8 mouse cellular contexts compared by ENCODE assay signal in the genomic region with DNA sequence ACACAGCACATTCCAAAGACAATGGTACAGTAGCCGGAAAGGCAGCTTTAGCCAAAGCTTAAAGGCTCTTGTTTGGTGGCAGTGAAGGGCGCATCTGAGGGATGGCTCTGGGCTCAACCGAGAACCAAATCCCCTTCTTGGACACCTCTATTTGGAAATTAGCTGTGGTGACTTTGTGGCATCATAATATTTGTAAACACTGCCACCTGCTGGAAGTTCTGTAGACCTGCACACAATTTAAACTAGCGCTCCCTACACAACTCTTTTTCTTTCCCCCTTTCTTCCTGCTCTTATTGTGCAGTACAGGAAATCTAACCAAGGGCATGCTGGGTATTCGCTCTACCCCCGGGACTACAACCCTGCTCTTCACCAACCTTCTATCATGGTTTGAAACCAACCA. TPM values are rescaled to one million over a fixed set of nuclear protein-coding genes. Genes with fewer than 3 reads are reported as not detected.
A peak's percentile ranks its signal among the peaks of the same experiment; 100 is the strongest.
DNase-seq lines count a peak whose midpoint lies in the region; ATAC-seq lines count a peak whose summit lies in the region.

No protein-coding gene starts in this region.

- no peak overlapping the region for H3K9ac ChIP-seq in embryonic facial prominence, embryonic 14.5 days (ENCODE audit: low read depth, low read length)
- H3K9ac ChIP-seq in limb, embryonic 13.5 days, result no peak overlapping the region
- no peak overlapping the region for H3K9ac ChIP-seq in neural tube, embryonic 12.5 days

- peak; percentile 33 to 39 for DNase-seq in layer of hippocampus, postnatal 10 days (ENCODE audit: low spot score in 2 of 2)
- DNase-seq in layer of hippocampus, adult 11-12 months (ENCODE audit: low spot score), result no peak
- peak; percentile 62 for DNase-seq in R1 (ENCODE audit: low read depth, low spot score)
- DNase-seq in embryonic facial prominence, embryonic 14.5 days (ENCODE audit: low spot score), result peak; percentile 74
- no peak for DNase-seq in spleen, postnatal 14 days (ENCODE audit: low spot score in 2 of 2)
- no peak for DNase-seq in ovary, postnatal 10 days (ENCODE audit: low spot score)

- 15% methylated on average over 6 of the region's 6 CpGs for WGBS in embryonic facial prominence, embryonic 14.5 days
- 22% methylated on average over 6 of the region's 6 CpGs for WGBS in limb, embryonic 13.5 days
- WGBS in neural tube, embryonic 12.5 days, result 16% methylated on average over 6 of the region's 6 CpGs

- no peaks in the 10 kb centered on the region for H3K4me1 ChIP-seq in embryonic facial prominence, embryonic 14.5 days (ENCODE audit: control insufficient read depth, insufficient read depth, low read length)
- no peaks in the 10 kb centered on the region; the same call in 1 of the 2 replicates for H3K4me1 ChIP-seq in limb, embryonic 13.5 days
- H3K4me1 ChIP-seq in neural tube, embryonic 12.5 days, result no peaks in the 10 kb centered on the region

- no peaks in the 10 kb centered on the region for H3K9me3 ChIP-seq in embryonic facial prominence, embryonic 14.5 days (ENCODE audit: control insufficient read depth, low read length)
- H3K9me3 ChIP-seq in limb, embryonic 13.5 days, result no peaks in the 10 kb centered on the region
- no peaks in the 10 kb centered on the region for H3K9me3 ChIP-seq in neural tube, embryonic 12.5 days

- H3K36me3 ChIP-seq in embryonic facial prominence, embryonic 14.5 days (ENCODE audit: control insufficient read depth, insufficient read depth, low read length), result no peaks in the 10 kb centered on the region
- H3K36me3 ChIP-seq in limb, embryonic 13.5 days, result no peaks in the 10 kb centered on the region
- H3K36me3 ChIP-seq in neural tube, embryonic 12.5 days, result no peaks in the 10 kb centered on the region

- no peak overlapping the region for H3K27ac ChIP-seq in embryonic facial prominence, embryonic 14.5 days (replicated peaks; ENCODE audit: low read depth, low read length)
- H3K27ac ChIP-seq in limb, embryonic 13.5 days, result no peak overlapping the region
- no peak overlapping the region for H3K27ac ChIP-seq in neural tube, embryonic 12.5 days

- ATAC-seq in embryonic facial prominence, embryonic 14.5 days (ENCODE audit: low read depth), result peak; percentile 22
- ATAC-seq in limb, embryonic 13.5 days (ENCODE audit: low FRiP score, low read depth), result peak; percentile 52; the same call in 1 of the 2 replicates
- ATAC-seq in neural tube, embryonic 12.5 days (ENCODE audit: low FRiP score, low read depth), result peak; percentile 64

- H3K4me3 ChIP-seq in embryonic facial prominence, embryonic 14.5 days (ENCODE audit: low read depth, low read length), result no peak overlapping the region
- no peak overlapping the region for H3K4me3 ChIP-seq in limb, embryonic 13.5 days
- no peak overlapping the region for H3K4me3 ChIP-seq in neural tube, embryonic 12.5 days

- H3K4me2 ChIP-seq in embryonic facial prominence, embryonic 14.5 days (ENCODE audit: low read depth, low read length), result no peak overlapping the region
- no peak overlapping the region for H3K4me2 ChIP-seq in limb, embryonic 13.5 days (replicated peaks)
- no peak overlapping the region for H3K4me2 ChIP-seq in neural tube, embryonic 12.5 days (replicated peaks)

- H3K27me3 ChIP-seq in embryonic facial prominence, embryonic 14.5 days (replicated peaks; ENCODE audit: control insufficient read depth, insufficient read depth, low read length), result no peaks in the 10 kb centered on the region
- H3K27me3 ChIP-seq in limb, embryonic 13.5 days, result peaks cover 9% of the 10 kb centered on the region; the same call in 1 of the 2 replicates
- no peaks in the 10 kb centered on the region for H3K27me3 ChIP-seq in neural tube, embryonic 12.5 days (replicated peaks)

RNA-seq across cellular contexts. Expression of gene Ldhb, which starts 11.4 kb away (rescaled TPM):
- 100 to 1,000 TPM; 323 to 334 TPM for total RNA-seq in layer of hippocampus, postnatal 10 days (2021)
- polyA plus RNA-seq in embryonic facial prominence, embryonic 14.5 days (2014; fragmentation: Nextera tagmentation; extraction: Ambion mirVana), result 218 and 247 TPM in 2 replicates
- polyA plus RNA-seq in limb, embryonic 13.5 days (2015; fragmentation: Nextera tagmentation; extraction: Ambion mirVana), result 361 and 383 TPM in 2 replicates
- 495 and 509 TPM in 2 replicates for polyA plus RNA-seq in neural tube, embryonic 12.5 days (2016; fragmentation: Nextera tagmentation; extraction: Ambion mirVana)

RNA-seq across cellular contexts. Expression of gene Gys2, which starts 46.2 kb away (rescaled TPM):
- not detected for total RNA-seq in layer of hippocampus, postnatal 10 days (2021)
- polyA plus RNA-seq in embryonic facial prominence, embryonic 14.5 days (2014; fragmentation: Nextera tagmentation; extraction: Ambion mirVana), result not detected in 2 replicates
- polyA plus RNA-seq in limb, embryonic 13.5 days (2015; fragmentation: Nextera tagmentation; extraction: Ambion mirVana), result 0.14 TPM in 1 of 2 replicates, not detected in the other
- 0.06 TPM in 1 of 2 replicates, not detected in the other for polyA plus RNA-seq in neural tube, embryonic 12.5 days (2016; fragmentation: Nextera tagmentation; extraction: Ambion mirVana)

RNA-seq across cellular contexts. Expression of gene Kcnj8, which starts 52.3 kb away (rescaled TPM):
- total RNA-seq in layer of hippocampus, postnatal 10 days (2021), result 1 to 10 TPM; 4.6 to 5.0 TPM
- 16.8 and 21.0 TPM in 2 replicates for polyA plus RNA-seq in embryonic facial prominence, embryonic 14.5 days (2014; fragmentation: Nextera tagmentation; extraction: Ambion mirVana)
- polyA plus RNA-seq in limb, embryonic 13.5 days (2015; fragmentation: Nextera tagmentation; extraction: Ambion mirVana), result 4.5 and 5.9 TPM in 2 replicates
- 6.6 and 8.4 TPM in 2 replicates for polyA plus RNA-seq in neural tube, embryonic 12.5 days (2016; fragmentation: Nextera tagmentation; extraction: Ambion mirVana)

Comparison
In these comparisons a context has a peak if more than half of its experiments do, and no peak if none do; other contexts are left out.
1. DNase-seq: peak in layer of hippocampus, postnatal 10 days (2 of 2), R1 (single experiment) and embryonic facial prominence, embryonic 14.5 days (single experiment); none in layer of hippocampus, adult 11-12 months (single experiment), spleen, postnatal 14 days (0 of 2) and ovary, postnatal 10 days (single experiment).
2. Peak in every context shown above with its lines, with median percentiles within 50 percentile points of each other: ATAC-seq.